Mouse (Mus musculus) liver, embryonic 11.5 days (tissue): ENCODE data around the gene Sdc1. TPM values are rescaled to one million over a fixed set of nuclear protein-coding genes. Genes with fewer than 3 reads are reported as not detected.

Source experiments
- ATAC-seq: fragments of 200-750 bp; cut with Nextera tagmentation; replicated peaks from 2 replicates; pipeline ENCODE4 v1.8.0; 2017; ENCODE audit warnings: moderate number of reproducible peaks, mild to moderate bottlenecking, moderate TSS enrichment, moderate library complexity; ENCODE audit not compliant: low FRiP score
- DNase-seq: peaks from one replicate; pipeline ENCODE4 v3.0.0-alpha.2; 2017; ENCODE audit warnings: low spot score
- H3K27ac ChIP-seq: fragments of 300-500 bp; sonication (generic); 2 replicates; pipeline ENCODE4 v1.5.1; 2014; ENCODE audit warnings: mild to moderate bottlenecking, low read depth, low read length, control low read depth
- H3K27me3 ChIP-seq: fragments of 300-500 bp; sonication (generic); replicated peaks from 2 replicates; pipeline ENCODE4 v1.6.1; 2014; ENCODE audit warnings: low read length, mixed read lengths; ENCODE audit not compliant: control insufficient read depth, insufficient read depth
- H3K36me3 ChIP-seq: fragments of 300-500 bp; sonication (generic); 2 replicates; pipeline ENCODE4 v1.6.1; 2014; ENCODE audit warnings: mild to moderate bottlenecking, low read length, moderate library complexity, mixed read lengths; ENCODE audit not compliant: control insufficient read depth, insufficient read depth
- H3K4me1 ChIP-seq: fragments of 300-500 bp; sonication (generic); replicated peaks from 2 replicates; pipeline ENCODE4 v1.6.1; 2014; ENCODE audit warnings: low read length, mixed read lengths; ENCODE audit not compliant: control insufficient read depth, insufficient read depth
- H3K4me2 ChIP-seq: fragments of 300-500 bp; sonication (generic); 2 replicates; pipeline ENCODE4 v1.6.1; 2014; ENCODE audit warnings: mild to moderate bottlenecking, control low read depth, moderate library complexity
- H3K4me3 ChIP-seq: fragments of 300-500 bp; sonication (generic); 2 replicates; pipeline ENCODE4 v1.5.1; 2014; ENCODE audit warnings: low read depth, low read length, control low read depth
- H3K9ac ChIP-seq: fragments of 300-500 bp; sonication (generic); 2 replicates; pipeline ENCODE4 v1.6.1; 2014; ENCODE audit warnings: low read depth, low read length, control low read depth
- H3K9me3 ChIP-seq: fragments of 300-500 bp; sonication (generic); 2 replicates; pipeline ENCODE4 v1.6.1; 2016; ENCODE audit warnings: low read length, inconsistent platforms, mixed read lengths; ENCODE audit not compliant: control insufficient read depth
- WGBS: fragments of 180-500 bp; shearing (Covaris S2); extraction: QIAGEN DNeasy Blood & Tissue Kit; methylation state at CpG from one replicate; pipeline ENCODE4 v1.1.7; 2014; 5-methylcytosine and 5-hydroxymethylcytosine counted together
- polyA plus RNA-seq: library from polyadenylated mRNA; unstranded; fragments of >200 nt; fragmentation: Nextera tagmentation; extraction: Ambion mirVana; gene quantifications from 2 replicates; pipeline ENCODE4 v1.2.1, GENCODE M21; 2014

Sdc1 gene
- 50.2 and 51.6 TPM in 2 replicates for polyA plus RNA-seq

- peak within 1 kb of the TSS; percentile 77 for H3K9ac ChIP-seq
- no peaks in the 10 kb centered on the region for H3K36me3 ChIP-seq
- H3K4me3 ChIP-seq: peak within 1 kb of the TSS; percentile 79
- no peaks in the 10 kb centered on the region for H3K9me3 ChIP-seq
- under 1% methylated on average over 65 of the region's 67 CpGs for WGBS
- DNase-seq: peak; percentile 90
- H3K4me1 ChIP-seq: peaks cover 12% of the 10 kb centered on the region
- peak within 1 kb of the TSS; percentile 95 for H3K4me2 ChIP-seq
- peak within 1 kb of the TSS; percentile 67 for H3K27ac ChIP-seq
- ATAC-seq: peak; percentile 82
- no peaks in the 10 kb centered on the region for H3K27me3 ChIP-seq
Measured at GRCm38 (mm10) chr12:8770946-8771843, at the start of gene Sdc1. Sdc1 (plus strand) TSS chr12:8771323.

DNA sequence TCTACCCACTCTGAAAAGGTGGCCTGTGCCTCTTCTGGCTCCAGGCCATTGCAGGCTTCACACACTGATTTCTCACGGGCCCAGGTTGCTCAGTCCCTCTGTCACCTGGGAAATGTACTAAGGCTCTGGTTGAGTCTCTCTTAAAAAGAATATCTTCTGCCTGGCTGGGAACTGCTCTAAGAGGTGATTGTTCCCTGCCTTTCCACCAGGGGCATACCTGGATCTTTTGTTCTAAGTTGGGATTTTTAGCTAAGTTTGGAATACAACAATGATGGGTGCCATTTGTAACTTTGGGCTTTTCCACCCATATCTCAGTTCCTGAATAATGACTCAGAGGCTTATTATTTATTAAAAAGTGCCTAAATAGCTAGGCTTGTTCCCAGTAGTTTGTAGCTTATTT is 44.2 kb upstream of the Sdc1 start:
- H3K4me2 ChIP-seq: no peak overlapping the region
- no peaks in the 10 kb centered on the region for H3K4me1 ChIP-seq
- no peak overlapping the region for H3K4me3 ChIP-seq
- ATAC-seq (no peak), DNase-seq (no peak)
- WGBS: 81% methylated on average over 1 of the region's 1 CpGs
- peaks cover 18% of the 10 kb centered on the region for H3K36me3 ChIP-seq
- no peaks in the 10 kb centered on the region for H3K27me3 ChIP-seq
- H3K27ac ChIP-seq: 0 out of 2 replicates have a peak overlapping the region, but pooled peaks have one; percentile 8
- H3K9me3 ChIP-seq: no peaks in the 10 kb centered on the region
- no peak overlapping the region for H3K9ac ChIP-seq

- Histone ChIP-seq H3K9me3 (no peaks in the 10 kb centered on the region), H3K4me3 (no peak overlapping the region), H3K36me3 (peaks cover 15% of the 10 kb centered on the region), H3K9ac (no peak overlapping the region), H3K27ac (no peak overlapping the region), H3K4me2 (no peak overlapping the region), H3K4me1 (no peaks in the 10 kb centered on the region), H3K27me3 (no peaks in the 10 kb centered on the region)
- ATAC-seq (no peak), DNase-seq (no peak)
- 92% methylated on average over 2 of the region's 2 CpGs for WGBS
Measured at GRCm38 (mm10) chr12:8728739-8729138, 42.4 kb upstream of the Sdc1 start.

- H3K9ac ChIP-seq: no peak overlapping the region
- H3K4me2 ChIP-seq: no peak overlapping the region
- DNase-seq: no peak
- no peak for ATAC-seq
- H3K36me3 ChIP-seq: peaks cover 11% of the 10 kb centered on the region; the same call in 1 of the 2 replicates
- H3K4me1 ChIP-seq: no peaks in the 10 kb centered on the region
- 95% methylated on average over 2 of the region's 2 CpGs for WGBS
- H3K27ac ChIP-seq: no peak overlapping the region
- H3K27me3 ChIP-seq: no peaks in the 10 kb centered on the region
- H3K9me3 ChIP-seq: no peaks in the 10 kb centered on the region
- no peak overlapping the region for H3K4me3 ChIP-seq
Measured at GRCm38 (mm10) chr12:8753654-8754053, 17.5 kb upstream of the Sdc1 start.

DNA sequence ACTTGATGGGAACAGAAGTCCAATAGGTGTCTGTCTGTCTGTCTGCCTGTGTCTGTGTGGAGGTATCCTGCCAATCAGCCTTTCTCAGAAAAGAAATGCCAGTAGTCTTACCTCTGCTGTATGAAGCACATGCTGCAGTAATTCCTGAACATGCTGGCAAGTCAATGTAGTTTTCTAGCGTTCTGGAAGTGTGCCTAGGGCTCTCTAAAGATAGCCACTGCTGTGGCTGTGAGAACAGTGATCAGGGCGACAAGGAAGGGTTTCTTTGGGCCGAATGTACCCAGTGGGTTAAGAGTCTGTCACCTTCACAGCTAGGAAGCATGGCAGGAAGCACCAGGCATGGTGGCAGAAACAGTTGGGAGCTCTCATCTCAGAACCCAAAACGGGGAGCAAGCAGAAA is 17.0 kb upstream of the Sdc1 start:
- Histone ChIP-seq H3K9me3 (no peaks in the 10 kb centered on the region), H3K4me2 (no peak overlapping the region), H3K27me3 (no peaks in the 10 kb centered on the region), H3K4me1 (no peaks in the 10 kb centered on the region), H3K36me3 (peaks cover 7% of the 10 kb centered on the region; the same call in 1 of the 2 replicates), H3K27ac (no peak overlapping the region), H3K4me3 (no peak overlapping the region), H3K9ac (no peak overlapping the region)
- DNase-seq (no peak), ATAC-seq (no peak)
- 79% methylated on average over 4 of the region's 4 CpGs for WGBS

DNA sequence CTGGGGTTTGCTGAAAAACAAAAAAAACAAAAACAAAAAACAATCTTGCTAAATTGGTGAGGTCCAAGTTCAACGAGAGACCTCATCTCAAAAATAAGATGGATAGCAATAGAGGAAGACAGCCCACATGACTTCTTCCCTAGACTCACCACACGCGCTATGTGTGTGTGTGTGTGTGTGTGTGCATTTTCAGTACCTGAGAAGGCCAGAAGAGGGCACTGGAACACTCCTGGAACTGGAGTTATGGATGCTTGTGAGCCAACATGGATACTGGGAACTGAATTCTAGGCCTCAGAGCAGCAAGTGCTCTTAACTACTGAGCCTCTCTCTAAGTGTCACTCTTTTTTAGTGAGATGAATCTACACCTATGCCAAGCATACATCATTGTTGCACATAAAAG is 13.1 kb upstream of the Sdc1 start:
- peaks cover 5% of the 10 kb centered on the region; the same call in 1 of the 2 replicates for H3K36me3 ChIP-seq
- 96% methylated on average over 3 of the region's 3 CpGs for WGBS

DNA sequence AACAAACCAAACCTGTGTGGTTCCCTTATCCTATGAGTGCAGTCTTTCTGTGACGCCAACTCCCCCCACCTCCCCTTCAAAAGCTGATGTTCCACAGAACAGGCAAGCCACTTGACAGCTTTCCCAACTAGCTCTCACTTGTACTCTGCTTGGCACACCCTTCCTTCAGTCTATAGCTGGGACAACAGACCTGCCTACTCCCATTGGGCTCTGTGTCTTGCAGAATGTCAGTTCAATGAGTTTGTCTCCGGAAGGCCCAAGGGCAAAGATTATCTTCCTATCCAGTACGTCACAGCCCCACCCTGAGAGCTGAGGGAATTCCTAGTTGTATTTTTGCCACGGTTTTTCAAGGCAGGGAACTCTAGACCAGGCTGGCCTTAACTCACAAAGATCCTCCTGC is 12.0 kb upstream of the Sdc1 start:
- no peak overlapping the region for H3K4me3 ChIP-seq
- no peak overlapping the region for H3K9ac ChIP-seq
- H3K36me3 ChIP-seq: peaks cover 5% of the 10 kb centered on the region; the same call in 1 of the 2 replicates
- no peaks in the 10 kb centered on the region for H3K9me3 ChIP-seq
- DNase-seq (no peak), ATAC-seq (no peak)
- H3K4me1 ChIP-seq: no peaks in the 10 kb centered on the region
- no peaks in the 10 kb centered on the region for H3K27me3 ChIP-seq
- WGBS: 61% methylated on average over 4 of the region's 4 CpGs
- no peak overlapping the region for H3K27ac ChIP-seq
- no peak overlapping the region for H3K4me2 ChIP-seq

More for the DNA sequence above, 13.1 kb upstream of the Sdc1 start:
- no peak overlapping the region for H3K9ac ChIP-seq
- H3K27me3 ChIP-seq: no peaks in the 10 kb centered on the region
- no peaks in the 10 kb centered on the region for H3K9me3 ChIP-seq
- no peak overlapping the region for H3K27ac ChIP-seq
- H3K4me3 ChIP-seq: no peak overlapping the region
- H3K4me1 ChIP-seq: no peaks in the 10 kb centered on the region
- ATAC-seq (no peak), DNase-seq (no peak)
- no peak overlapping the region for H3K4me2 ChIP-seq

DNA sequence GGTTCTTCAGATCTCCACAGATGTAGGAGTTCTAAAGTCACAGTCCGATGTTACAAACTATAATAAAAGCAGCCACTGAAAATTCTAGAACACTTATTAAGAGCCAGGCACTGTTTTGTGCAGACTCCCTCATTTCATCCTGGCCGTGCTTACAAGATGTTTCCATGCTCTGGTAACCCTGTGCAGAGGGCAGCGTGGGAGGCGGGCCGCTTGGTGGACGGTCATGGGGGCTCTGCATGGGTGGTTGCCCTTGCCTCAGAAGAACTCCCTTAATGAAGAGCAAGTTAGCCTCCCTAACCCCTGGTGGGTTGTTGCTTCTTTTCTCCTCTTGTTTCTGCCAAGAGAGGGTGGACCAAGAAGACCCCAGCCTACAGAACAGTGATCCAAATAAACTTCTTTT is 11.3 kb upstream of the Sdc1 start:
- no peak overlapping the region for H3K27ac ChIP-seq
- H3K4me3 ChIP-seq: no peak overlapping the region
- no peak overlapping the region for H3K9ac ChIP-seq
- no peaks in the 10 kb centered on the region for H3K27me3 ChIP-seq
- WGBS: 88% methylated on average over 6 of the region's 6 CpGs
- no peak for ATAC-seq
- no peaks in the 10 kb centered on the region for H3K4me1 ChIP-seq
- H3K4me2 ChIP-seq: no peak overlapping the region
- DNase-seq: no peak
- H3K36me3 ChIP-seq: peaks cover 4% of the 10 kb centered on the region; the same call in 1 of the 2 replicates
- no peaks in the 10 kb centered on the region for H3K9me3 ChIP-seq

DNA sequence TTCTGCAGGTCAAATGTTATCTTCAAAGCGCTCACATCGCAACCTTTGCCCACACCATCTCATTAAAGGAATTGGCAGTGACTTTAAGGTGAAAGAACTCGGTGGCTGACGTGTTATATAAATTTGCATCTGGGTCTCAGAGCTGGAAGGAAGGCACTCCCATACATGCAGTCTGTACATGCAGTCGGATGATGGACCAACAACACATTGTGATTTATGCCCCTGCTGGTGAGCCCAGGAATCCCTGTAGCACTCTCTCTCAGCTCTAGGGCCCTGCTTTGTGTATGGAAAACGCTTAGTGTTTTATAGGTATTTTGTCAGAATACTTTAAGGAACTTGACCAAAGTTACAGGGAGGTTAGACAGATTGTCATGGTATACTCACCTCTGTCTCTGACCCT is 10.6 kb upstream of the Sdc1 start:
- ATAC-seq (no peak), DNase-seq (no peak)
- peaks cover 2% of the 10 kb centered on the region; the same call in 1 of the 2 replicates for H3K36me3 ChIP-seq
- no peaks in the 10 kb centered on the region for H3K27me3 ChIP-seq
- no peak overlapping the region for H3K4me2 ChIP-seq
- no peaks in the 10 kb centered on the region for H3K9me3 ChIP-seq
- no peak overlapping the region for H3K27ac ChIP-seq
- H3K4me3 ChIP-seq: no peak overlapping the region
- 77% methylated on average over 6 of the region's 6 CpGs for WGBS
- H3K4me1 ChIP-seq: no peaks in the 10 kb centered on the region
- H3K9ac ChIP-seq: no peak overlapping the region
